Mouse (Mus musculus) lung, embryonic 14.5 days (tissue): ENCODE data around the gene Olfr186. TPM values are rescaled to one million over a fixed set of nuclear protein-coding genes. Genes with fewer than 3 reads are reported as not detected.
"Not testable (repeated sequence)": the region's sequence is repeated elsewhere in the genome, so short reads cannot be mapped to it uniquely, and the experiment has no call there.

Experiments used
- ATAC-seq: fragments of 200-750 bp; cut with Nextera tagmentation; 2 replicates; pipeline ENCODE4 v1.8.0; 2017; ENCODE audit warnings: mild to moderate bottlenecking, moderate TSS enrichment, moderate library complexity; ENCODE audit not compliant: insufficient read depth
- DNase-seq: peaks from one replicate; pipeline ENCODE4 v3.0.0-alpha.2; 2015
- H3K27ac ChIP-seq: fragments of 300-500 bp; sonication (generic); 2 replicates; pipeline ENCODE4 v1.5.1; 2014; ENCODE audit warnings: low read depth, mild to moderate bottlenecking, moderate library complexity
- H3K27me3 ChIP-seq: fragments of 300-500 bp; sonication (generic); 2 replicates; pipeline ENCODE4 v1.6.1; 2014; ENCODE audit warnings: low read length, control low read depth; ENCODE audit not compliant: insufficient read depth
- H3K36me3 ChIP-seq: fragments of 300-500 bp; sonication (generic); 2 replicates; pipeline ENCODE4 v1.6.1; 2014; ENCODE audit warnings: control low read depth; ENCODE audit not compliant: insufficient read depth
- H3K4me1 ChIP-seq: fragments of 300-500 bp; sonication (generic); 2 replicates; pipeline ENCODE4 v1.6.1; 2014; ENCODE audit warnings: antibody characterized with exemption, control low read depth; ENCODE audit not compliant: insufficient read depth
- H3K4me2 ChIP-seq: fragments of 300-500 bp; sonication (generic); 2 replicates; pipeline ENCODE4 v1.6.1; 2014; ENCODE audit warnings: mild to moderate bottlenecking
- H3K4me3 ChIP-seq: fragments of 300-500 bp; sonication (generic); 2 replicates; pipeline ENCODE4 v1.5.1; 2014; ENCODE audit warnings: low read depth, low read length
- H3K9ac ChIP-seq: fragments of 300-500 bp; sonication (generic); 2 replicates; pipeline ENCODE4 v1.6.1; 2014
- H3K9me3 ChIP-seq: fragments of 300-500 bp; sonication (generic); 2 replicates; pipeline ENCODE4 v1.6.1; 2016; ENCODE audit warnings: low read depth, low read length, control low read depth
- CTCF ChIP-seq: IDR thresholded peaks from 2 replicates; pipeline ENCODE4 v1.5.1; 2016; ENCODE audit warnings: antibody characterized with exemption, low read depth
- WGBS: fragments of 180-500 bp; shearing (Covaris S2); extraction: QIAGEN DNeasy Blood & Tissue Kit; methylation state at CpG from one replicate; pipeline ENCODE4 v1.1.7; 2014; 5-methylcytosine and 5-hydroxymethylcytosine counted together
- polyA plus RNA-seq: library from polyadenylated mRNA; unstranded; fragments of >200 nt; fragmentation: Nextera tagmentation; extraction: Ambion mirVana; gene quantifications from 2 replicates; pipeline ENCODE4 v1.2.1, GENCODE M21; 2014

Gene Olfr186
- not detected in 2 replicates for polyA plus RNA-seq

DNA sequence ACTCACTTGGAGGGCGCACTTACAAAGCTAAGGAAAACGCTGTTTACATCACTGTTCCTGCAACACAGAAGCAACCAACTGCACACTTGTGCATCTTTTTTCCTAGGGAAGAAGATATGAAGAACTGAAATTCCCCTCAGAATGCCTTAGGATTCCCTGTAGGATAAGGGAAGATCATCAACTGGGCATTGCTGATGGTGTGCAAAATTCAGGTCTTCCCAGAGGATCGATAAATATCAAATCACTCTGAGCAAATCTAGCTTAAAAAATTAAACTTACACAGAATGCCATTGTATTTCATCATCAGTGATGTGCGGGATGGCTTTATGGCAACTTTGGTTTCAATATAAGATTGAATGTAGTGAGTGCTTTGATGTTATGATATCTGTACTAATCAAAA lies at the start of gene Olfr186:
Gene Olfr186 (minus strand): TSS at position 101 of the 400 bp plus-strand sequence.
- H3K9ac ChIP-seq, result no peak within 1 kb of the TSS
- no peak within 1 kb of the TSS for H3K4me2 ChIP-seq
- no peaks in the 10 kb centered on the region for H3K36me3 ChIP-seq
- H3K9me3 ChIP-seq, result no peaks in the 10 kb centered on the region
- TF ChIP-seq CTCF, result no peak
- no peak for DNase-seq
- ATAC-seq, result no peak
- H3K4me1 ChIP-seq, result no peaks in the 10 kb centered on the region
- 88% methylated on average over 4 of the region's 4 CpGs for WGBS
- no peak within 1 kb of the TSS for H3K4me3 ChIP-seq
- no peak within 1 kb of the TSS for H3K27ac ChIP-seq
- H3K27me3 ChIP-seq, result no peaks in the 10 kb centered on the region

- no peaks in the 10 kb centered on the region for H3K36me3 ChIP-seq
- H3K27ac ChIP-seq, result no peak within 1 kb of the TSS
- TF ChIP-seq CTCF, result no peak
- WGBS, result 87% methylated on average over 5 of the region's 5 CpGs
- H3K4me2 ChIP-seq, result no peak within 1 kb of the TSS
- no peaks in the 10 kb centered on the region for H3K27me3 ChIP-seq
- ATAC-seq (no peak), DNase-seq (no peak)
- H3K9me3 ChIP-seq, result no peaks in the 10 kb centered on the region
- H3K4me3 ChIP-seq, result no peak within 1 kb of the TSS
- H3K9ac ChIP-seq, result no peak within 1 kb of the TSS
- H3K4me1 ChIP-seq, result no peaks in the 10 kb centered on the region
Observed at GRCm38 (mm10) chr16:59077905-59078304, 47.8 kb upstream of the Olfr186 start, which contains the start of gene Olfr190. Gene Olfr190, minus strand, starts transcription at chr16:59078005.

DNA sequence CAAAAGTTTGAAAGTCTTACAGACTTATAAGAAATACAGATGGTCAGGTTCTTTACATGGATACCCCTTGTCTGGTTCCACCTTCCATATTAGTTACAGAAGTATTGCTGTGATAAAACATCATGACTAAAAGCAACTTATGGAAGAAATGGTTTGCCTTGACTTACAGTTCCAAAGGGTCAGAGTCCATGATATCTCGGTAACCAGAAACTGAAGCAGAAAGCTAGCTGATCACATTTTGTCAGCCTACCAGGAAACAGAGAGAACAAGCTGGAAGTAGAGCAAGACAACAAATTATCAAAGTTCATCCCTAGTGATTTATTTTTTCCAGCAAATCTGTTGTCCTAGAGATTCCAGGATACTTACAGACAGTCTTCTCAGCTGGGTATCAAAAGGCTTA lies 43.4 kb upstream of the Olfr186 start:
- H3K27ac ChIP-seq, result no peak overlapping the region
- WGBS, result 89% methylated on average over 1 of the region's 1 CpGs
- no peaks in the 10 kb centered on the region for H3K9me3 ChIP-seq
- H3K9ac ChIP-seq, result no peak overlapping the region
- no peaks in the 10 kb centered on the region for H3K4me1 ChIP-seq
- ATAC-seq (no peak), DNase-seq (no peak)
- no peaks in the 10 kb centered on the region for H3K27me3 ChIP-seq
- TF ChIP-seq CTCF, result no peak
- H3K4me2 ChIP-seq, result no peak overlapping the region
- no peaks in the 10 kb centered on the region for H3K36me3 ChIP-seq
- H3K4me3 ChIP-seq, result no peak overlapping the region

DNA sequence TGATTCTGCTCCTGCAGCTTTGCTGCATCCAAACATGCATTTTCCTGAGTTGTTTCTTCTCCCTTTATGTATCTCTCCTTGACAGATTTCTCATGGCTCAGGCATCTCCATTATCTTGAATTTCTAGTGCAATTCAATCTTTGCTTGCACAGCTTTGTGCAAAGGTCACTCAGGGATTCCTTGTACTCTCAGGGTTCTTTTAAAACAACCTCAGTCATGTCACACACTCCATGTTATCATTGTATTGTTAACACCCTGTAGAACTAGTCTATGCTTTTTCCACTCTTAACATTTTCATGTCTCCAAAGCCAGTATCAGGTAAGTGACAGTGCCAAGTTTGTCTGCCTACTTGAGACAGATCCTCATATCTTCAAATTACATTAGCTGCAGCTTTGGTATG lies 41.7 kb upstream of the Olfr186 start:
- ATAC-seq, result no peak
- no peak for TF ChIP-seq CTCF

DNA sequence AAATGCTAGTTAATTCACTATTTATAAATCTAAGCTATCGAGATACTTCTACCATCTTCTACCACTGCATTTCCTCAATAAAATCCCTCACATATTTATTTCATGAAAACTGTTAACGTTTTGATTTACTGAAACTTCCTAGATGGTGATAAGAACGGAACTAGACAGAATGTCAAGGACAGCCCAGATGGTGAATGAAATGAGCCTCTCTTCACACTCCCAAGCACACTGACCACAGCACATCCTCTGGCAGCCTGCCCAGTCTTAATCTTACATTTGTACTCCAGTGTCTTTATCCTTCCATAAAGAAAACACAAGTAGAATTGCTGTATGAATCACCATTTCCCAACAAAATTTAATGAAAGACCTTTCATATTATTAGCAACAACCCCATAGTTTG lies 32.3 kb upstream of the Olfr186 start:
- H3K9me3 ChIP-seq, H3K27ac ChIP-seq, H3K27me3 ChIP-seq, H3K9ac ChIP-seq, H3K4me3 ChIP-seq, H3K4me1 ChIP-seq, H3K4me2 ChIP-seq, H3K36me3 ChIP-seq: not testable (repeated sequence)
- ATAC-seq (peak; percentile 84; the same call in 1 of the 2 replicates), DNase-seq (peak; percentile 11)
- 42% methylated on average over 3 of the region's 3 CpGs for WGBS

More for the DNA sequence above, 41.7 kb upstream of the Olfr186 start:
- no peaks in the 10 kb centered on the region for H3K36me3 ChIP-seq
- no peak overlapping the region for H3K4me2 ChIP-seq
- DNase-seq, result no peak
- H3K27me3 ChIP-seq, result no peaks in the 10 kb centered on the region
- no peaks in the 10 kb centered on the region for H3K9me3 ChIP-seq
- H3K9ac ChIP-seq, result no peak overlapping the region
- H3K4me3 ChIP-seq, result no peak overlapping the region
- no peaks in the 10 kb centered on the region for H3K4me1 ChIP-seq
- no peak overlapping the region for H3K27ac ChIP-seq

DNA sequence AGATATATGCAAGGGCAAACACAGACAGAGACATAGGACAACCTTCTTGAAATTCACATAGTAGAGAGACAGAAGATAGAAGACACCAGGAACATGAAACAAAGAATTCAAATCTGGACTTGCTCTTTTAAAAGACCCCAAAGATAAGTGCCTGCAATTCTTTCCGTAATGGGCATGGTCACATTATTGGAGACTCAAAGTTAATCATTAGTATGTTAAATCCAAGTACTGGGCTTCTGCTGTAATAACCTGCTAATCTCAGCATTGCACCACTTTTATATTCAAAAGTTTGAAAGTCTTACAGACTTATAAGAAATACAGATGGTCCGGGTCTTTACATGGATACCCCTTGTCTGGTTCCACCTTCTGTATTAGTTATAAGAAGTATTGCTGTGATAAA lies 19.2 kb upstream of the Olfr186 start:
- ATAC-seq, H3K4me2 ChIP-seq, DNase-seq, H3K27ac ChIP-seq, H3K4me1 ChIP-seq, H3K4me3 ChIP-seq, H3K27me3 ChIP-seq, H3K9ac ChIP-seq, H3K9me3 ChIP-seq, H3K36me3 ChIP-seq: not testable (repeated sequence)
- WGBS, result 84% methylated on average over 2 of the region's 2 CpGs

GRCm38 (mm10) chr16:59048860-59049259 lies 18.8 kb upstream of the Olfr186 start:
- no peak for ATAC-seq

GRCm38 (mm10) chr16:59047579-59047978 lies 17.5 kb upstream of the Olfr186 start:
- no peak overlapping the region for H3K27ac ChIP-seq
- H3K4me3 ChIP-seq, result no peak overlapping the region
- no peak overlapping the region for H3K9ac ChIP-seq
- no peaks in the 10 kb centered on the region for H3K27me3 ChIP-seq
- no peak overlapping the region for H3K4me2 ChIP-seq
- H3K9me3 ChIP-seq, result no peaks in the 10 kb centered on the region
- ATAC-seq (no peak), DNase-seq (no peak)
- H3K4me1 ChIP-seq, result no peaks in the 10 kb centered on the region
- 51% methylated on average over 4 of the region's 4 CpGs for WGBS
- H3K36me3 ChIP-seq, result no peaks in the 10 kb centered on the region
- no peak for TF ChIP-seq CTCF

More at GRCm38 (mm10) chr16:59048860-59049259, 18.8 kb upstream of the Olfr186 start:
- no peak overlapping the region for H3K4me2 ChIP-seq
- no peaks in the 10 kb centered on the region for H3K9me3 ChIP-seq
- no peaks in the 10 kb centered on the region for H3K36me3 ChIP-seq
- H3K4me1 ChIP-seq, result no peaks in the 10 kb centered on the region
- H3K4me3 ChIP-seq, result no peak overlapping the region
- WGBS, result 76% methylated on average over 1 of the region's 1 CpGs
- no peak for TF ChIP-seq CTCF
- no peak overlapping the region for H3K27ac ChIP-seq
- no peak overlapping the region for H3K9ac ChIP-seq
- H3K27me3 ChIP-seq, result no peaks in the 10 kb centered on the region
- DNase-seq, result no peak
